Mouse (Mus musculus) brain, adult 2 months (tissue): ENCODE measurements at regions not wholly inside any gene's neighbourhood (a gene's known extent, or its start where the extent isn't known, plus 50 kb on each side); places are given as distances from the start of the nearest gene placed in this dataset.

ENCODE experiments used
- DNase-seq: peaks from one replicate; pipeline ENCODE4 v3.0.0; 2011; ENCODE audit warnings: low read depth, low spot score

- peak; percentile 37 for DNase-seq
These were observed 97.2 kb upstream of the Pam start for GRCm38 (mm10) chr1:98192671-98193070.

- peak; percentile 89 for DNase-seq
These were observed 96.6 kb upstream of the Pam start for GRCm38 (mm10) chr1:98192044-98192484.

GRCm38 (mm10) chr1:98191331-98191730, 95.9 kb upstream of the Pam start:
- DNase-seq: peak; percentile 16

- DNase-seq: peak; percentile 60
These were observed 95.3 kb upstream of the Pam start for GRCm38 (mm10) chr1:98190741-98191140.

- DNase-seq: peak; percentile 91
These were observed 94.6 kb upstream of the Pam start for GRCm38 (mm10) chr1:98189991-98190471.

GRCm38 (mm10) chr1:98180372-98180771, 84.9 kb upstream of the Pam start:
- DNase-seq: peak; percentile 12

GRCm38 (mm10) chr1:98179030-98179429, 83.6 kb upstream of the Pam start:
- peak; percentile 40 for DNase-seq

- DNase-seq: peak; percentile 13
These were observed 79.3 kb upstream of the Pam start for GRCm38 (mm10) chr1:98174811-98175132.

GRCm38 (mm10) chr1:98173907-98174810, 78.7 kb upstream of the Pam start:
- DNase-seq: peak; percentile 48

- DNase-seq: no peak
These were observed 78.0 kb upstream of the Pam start for GRCm38 (mm10) chr1:98173431-98173830.

GRCm38 (mm10) chr1:98171291-98171690, 75.8 kb upstream of the Pam start:
- no peak for DNase-seq

- DNase-seq: no peak
These were observed 73.9 kb upstream of the Pam start for GRCm38 (mm10) chr1:98169352-98169751.

GRCm38 (mm10) chr1:98167800-98168199, 72.4 kb upstream of the Pam start:
- no peak for DNase-seq

GRCm38 (mm10) chr1:98162639-98162927, 67.1 kb upstream of the Pam start:
- DNase-seq: no peak

- peak; percentile 42 for DNase-seq
These were observed 66.6 kb upstream of the Pam start for GRCm38 (mm10) chr1:98161882-98162638.

- DNase-seq: no peak
These were observed 63.5 kb upstream of the Pam start for GRCm38 (mm10) chr1:98158969-98159368.

- DNase-seq: no peak
These were observed 51.9 kb upstream of the Pam start for GRCm38 (mm10) chr1:98147361-98147760.
